In the genomic region with DNA sequence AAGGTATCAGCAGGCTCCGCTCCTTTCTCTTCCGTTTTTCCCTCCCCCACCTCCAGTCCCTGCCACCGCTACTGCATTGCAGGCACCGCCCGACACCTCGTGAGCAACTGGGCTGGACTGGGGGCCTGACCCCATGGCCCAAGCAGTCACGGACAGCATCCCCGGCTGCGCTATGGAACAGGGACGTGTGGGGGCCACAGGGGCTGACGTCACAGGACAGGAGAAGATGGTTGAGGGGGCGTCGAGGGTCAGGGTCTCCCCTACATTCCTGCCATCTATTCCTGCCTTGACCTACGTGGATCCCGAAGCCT, we compare ENCODE assay signal across 8 mouse cellular contexts. TPM values are rescaled to one million over a fixed set of nuclear protein-coding genes. Genes with fewer than 3 reads are reported as not detected.
DNase-seq lines count a peak whose midpoint lies in the region; ATAC-seq lines count a peak whose summit lies in the region.

No protein-coding gene starts in this region.

- H3K36me3 ChIP-seq in lung, embryonic 15.5 days, result no peaks in the 10 kb centered on the region
- peaks cover 3% of the 10 kb centered on the region for H3K36me3 ChIP-seq in forebrain, embryonic 10.5 days (replicated peaks)
- H3K36me3 ChIP-seq in intestine, embryonic 16.5 days (ENCODE audit: control insufficient read depth, insufficient read depth, low read length), result no peaks in the 10 kb centered on the region
- H3K36me3 ChIP-seq in neural tube, embryonic 14.5 days (ENCODE audit: control insufficient read depth, insufficient read depth, low read length), result peaks cover 2% of the 10 kb centered on the region; the same call in 1 of the 2 replicates

- H3K9me3 ChIP-seq in lung, embryonic 15.5 days, result no peaks in the 10 kb centered on the region
- H3K9me3 ChIP-seq in forebrain, embryonic 10.5 days, result no peaks in the 10 kb centered on the region
- no peaks in the 10 kb centered on the region for H3K9me3 ChIP-seq in intestine, embryonic 16.5 days (ENCODE audit: control insufficient read depth, low read length)
- H3K9me3 ChIP-seq in neural tube, embryonic 14.5 days (ENCODE audit: control insufficient read depth, low read length), result no peaks in the 10 kb centered on the region

- H3K27me3 ChIP-seq in lung, embryonic 15.5 days, result peaks cover 68% of the 10 kb centered on the region
- peaks cover 74% of the 10 kb centered on the region for H3K27me3 ChIP-seq in forebrain, embryonic 10.5 days (ENCODE audit: poor library complexity, severe bottlenecking)
- H3K27me3 ChIP-seq in intestine, embryonic 16.5 days (replicated peaks; ENCODE audit: control insufficient read depth, insufficient read depth, low read length), result peaks cover 60% of the 10 kb centered on the region
- H3K27me3 ChIP-seq in neural tube, embryonic 14.5 days (ENCODE audit: control insufficient read depth, insufficient read depth, low read length), result peaks cover 41% of the 10 kb centered on the region

- peak overlapping the region; percentile 79 for H3K4me2 ChIP-seq in lung, embryonic 15.5 days
- peak overlapping the region; percentile 91 for H3K4me2 ChIP-seq in intestine, embryonic 16.5 days (ENCODE audit: low read depth, low read length)
- peak overlapping the region; percentile 67 for H3K4me2 ChIP-seq in neural tube, embryonic 14.5 days (ENCODE audit: low read depth, low read length)

- H3K4me1 ChIP-seq in lung, embryonic 15.5 days, result peaks cover 25% of the 10 kb centered on the region
- peaks cover 36% of the 10 kb centered on the region for H3K4me1 ChIP-seq in forebrain, embryonic 10.5 days
- H3K4me1 ChIP-seq in intestine, embryonic 16.5 days (ENCODE audit: control insufficient read depth, insufficient read depth, low read length), result peaks cover 17% of the 10 kb centered on the region
- H3K4me1 ChIP-seq in neural tube, embryonic 14.5 days (ENCODE audit: control insufficient read depth, insufficient read depth, low read length), result peaks cover 11% of the 10 kb centered on the region

- 4% methylated on average over 15 of the region's 15 CpGs for WGBS in lung, embryonic 15.5 days
- 4% methylated on average over 15 of the region's 15 CpGs for WGBS in forebrain, embryonic 10.5 days
- under 1% methylated on average over 15 of the region's 15 CpGs for whole genome bisulfite sequencing in intestine, embryonic 16.5 days
- 1% methylated on average over 14 of the region's 15 CpGs for WGBS in neural tube, embryonic 14.5 days

- H3K4me3 ChIP-seq in lung, embryonic 15.5 days, result peak overlapping the region; percentile 47
- peak overlapping the region; percentile 58 for H3K4me3 ChIP-seq in forebrain, embryonic 10.5 days
- H3K4me3 ChIP-seq in intestine, embryonic 16.5 days (ENCODE audit: low read length), result peak overlapping the region; percentile 56
- peak overlapping the region; percentile 53 for H3K4me3 ChIP-seq in neural tube, embryonic 14.5 days (ENCODE audit: low read depth, low read length)

- ATAC-seq in lung, embryonic 15.5 days (ENCODE audit: borderline replicate concordance, extremely low read depth, low FRiP score, low TSS enrichment), result no peak
- no peak for ATAC-seq in intestine, embryonic 16.5 days
- ATAC-seq in neural tube, embryonic 14.5 days (ENCODE audit: low read depth), result no peak

- H3K27ac ChIP-seq in lung, embryonic 15.5 days, result no peak overlapping the region
- no peak overlapping the region for H3K27ac ChIP-seq in forebrain, embryonic 10.5 days
- H3K27ac ChIP-seq in intestine, embryonic 16.5 days (ENCODE audit: low read length), result no peak overlapping the region
- H3K27ac ChIP-seq in neural tube, embryonic 14.5 days (ENCODE audit: low read depth, low read length), result no peak overlapping the region

- no peak for DNase-seq in lung, postnatal 10 days
- DNase-seq in forebrain, embryonic 10.5 days (ENCODE audit: extremely low spot score, low spot score), result no peak
- DNase-seq in right cerebral cortex, adult 2 months (ENCODE audit: low spot score in 2 of 2), result no peak
- no peak for DNase-seq in urinary bladder, postnatal 36 days (ENCODE audit: low spot score in 2 of 2)
- no peak for DNase-seq in frontal cortex, postnatal 25 days (ENCODE audit: low spot score in 2 of 2)

- H3K9ac ChIP-seq in lung, embryonic 15.5 days, result no peak overlapping the region
- H3K9ac ChIP-seq in intestine, embryonic 16.5 days (ENCODE audit: low read depth, low read length), result peak overlapping the region; percentile 48
- H3K9ac ChIP-seq in neural tube, embryonic 14.5 days (replicated peaks; ENCODE audit: low read depth, low read length), result peak overlapping the region; percentile 65

RNA-seq across cellular contexts. Expression of a gene that starts 0.5 kb away (rescaled TPM):
- polyA plus RNA-seq in lung, embryonic 15.5 days (2015; fragmentation: Nextera tagmentation; extraction: Ambion mirVana), result 3.4 and 4.6 TPM in 2 replicates
- polyA plus RNA-seq in forebrain, embryonic 10.5 days (2016; fragmentation: Nextera tagmentation; extraction: Ambion mirVana), result 0.47 and 1.7 TPM in 2 replicates
- polyA plus RNA-seq in intestine, embryonic 16.5 days (2015; fragmentation: Nextera tagmentation; extraction: Ambion mirVana), result 4.7 and 5.1 TPM in 2 replicates
- polyA plus RNA-seq in neural tube, embryonic 14.5 days (2014; fragmentation: Nextera tagmentation; extraction: Ambion mirVana), result 19.8 and 23.7 TPM in 2 replicates

RNA-seq across cellular contexts. Expression of a gene that starts 3.5 kb away (rescaled TPM):
- 94.5 and 96.8 TPM in 2 replicates for polyA plus RNA-seq in lung, embryonic 15.5 days (2015; fragmentation: Nextera tagmentation; extraction: Ambion mirVana)
- 67.1 and 74.2 TPM in 2 replicates for polyA plus RNA-seq in forebrain, embryonic 10.5 days (2016; fragmentation: Nextera tagmentation; extraction: Ambion mirVana)
- 155 and 176 TPM in 2 replicates for polyA plus RNA-seq in intestine, embryonic 16.5 days (2015; fragmentation: Nextera tagmentation; extraction: Ambion mirVana)
- polyA plus RNA-seq in neural tube, embryonic 14.5 days (2014; fragmentation: Nextera tagmentation; extraction: Ambion mirVana), result 62.2 and 63.5 TPM in 2 replicates

RNA-seq across cellular contexts. Expression of a gene that starts 13.5 kb away (rescaled TPM):
- 8.6 and 9.0 TPM in 2 replicates for polyA plus RNA-seq in lung, embryonic 15.5 days (2015; fragmentation: Nextera tagmentation; extraction: Ambion mirVana)
- polyA plus RNA-seq in forebrain, embryonic 10.5 days (2016; fragmentation: Nextera tagmentation; extraction: Ambion mirVana), result 33.2 and 34.2 TPM in 2 replicates
- 8.1 and 8.3 TPM in 2 replicates for polyA plus RNA-seq in intestine, embryonic 16.5 days (2015; fragmentation: Nextera tagmentation; extraction: Ambion mirVana)
- polyA plus RNA-seq in neural tube, embryonic 14.5 days (2014; fragmentation: Nextera tagmentation; extraction: Ambion mirVana), result 433 and 499 TPM in 2 replicates

RNA-seq across cellular contexts. Expression of a gene that starts 16.9 kb away (rescaled TPM):
- 71.7 and 72.4 TPM in 2 replicates for polyA plus RNA-seq in lung, embryonic 15.5 days (2015; fragmentation: Nextera tagmentation; extraction: Ambion mirVana)
- 15.9 and 17.6 TPM in 2 replicates for polyA plus RNA-seq in forebrain, embryonic 10.5 days (2016; fragmentation: Nextera tagmentation; extraction: Ambion mirVana)
- polyA plus RNA-seq in intestine, embryonic 16.5 days (2015; fragmentation: Nextera tagmentation; extraction: Ambion mirVana), result 42.8 and 49.6 TPM in 2 replicates
- polyA plus RNA-seq in neural tube, embryonic 14.5 days (2014; fragmentation: Nextera tagmentation; extraction: Ambion mirVana), result 6.3 and 26.4 TPM in 2 replicates

RNA-seq across cellular contexts. Expression of a gene that starts 22.1 kb away (rescaled TPM):
- polyA plus RNA-seq in lung, embryonic 15.5 days (2015; fragmentation: Nextera tagmentation; extraction: Ambion mirVana), result 288 and 294 TPM in 2 replicates
- 253 and 255 TPM in 2 replicates for polyA plus RNA-seq in forebrain, embryonic 10.5 days (2016; fragmentation: Nextera tagmentation; extraction: Ambion mirVana)
- polyA plus RNA-seq in intestine, embryonic 16.5 days (2015; fragmentation: Nextera tagmentation; extraction: Ambion mirVana), result 241 and 244 TPM in 2 replicates
- polyA plus RNA-seq in neural tube, embryonic 14.5 days (2014; fragmentation: Nextera tagmentation; extraction: Ambion mirVana), result 199 and 222 TPM in 2 replicates

Comparison
In these comparisons a context has a peak if more than half of its experiments do, and no peak if none do; other contexts are left out.
1. RNA of a gene that starts 13.5 kb away (polyA plus RNA-seq): 433 to 499 TPM in neural tube, embryonic 14.5 days; 33.2 to 34.2 TPM in forebrain, embryonic 10.5 days, 8.6 to 9.0 TPM in lung, embryonic 15.5 days and 8.1 to 8.3 TPM in intestine, embryonic 16.5 days; every median in the first group is over 10 times any median in the second.
2. Peak in every context shown above with its lines, with median percentiles within 50 percentile points of each other: H3K4me2 ChIP-seq and H3K4me3 ChIP-seq.